Mouse (Mus musculus) subcutaneous adipose tissue, adult 2 months (tissue): ENCODE measurements around the gene Kiz. TPM values are rescaled to one million over a fixed set of nuclear protein-coding genes. Genes with fewer than 3 reads are reported as not detected.

ENCODE experiments used
- polyA plus RNA-seq: library from polyadenylated mRNA; depleted of rRNA; stranded (reverse); fragments of >200 nt; gene quantifications from 2 replicates; pipeline ENCODE4 v1.2.3, GENCODE M21; 2012; ENCODE audit warnings: low replicate concordance; rRNA removed

Gene Kiz
- 6.4 and 6.7 TPM in 2 replicates for polyA plus RNA-seq

GRCm38 (mm10) chr2:146855599-146856039 is at the start of gene Kiz:
TSS of gene Kiz (plus strand) at chr2:146855864.

GRCm38 (mm10) chr2:147012623-147013184 is 157.0 kb downstream of the Kiz start, which contains the start of gene Xrn2:
TSS of gene Xrn2 (plus strand) at chr2:147012996.

Other genes starting within 250 kb of the Kiz start
- gene Xrn2, start 157.1 kb downstream of the Kiz start, polyA plus RNA-seq = 13.3 and 27.3 TPM in 2 replicates
- not detected in 2 replicates for gene Nkx2-4, start 229.6 kb downstream of the Kiz start, polyA plus RNA-seq